Mouse (Mus musculus) spleen, postnatal 14 days (tissue): Measurements from ENCODE around the gene Mapk6.
A peak's percentile ranks its signal among the peaks of the same experiment; 100 is the strongest.

ENCODE experiments used
- DNase-seq, 2 experiments: peaks; one replicate each; pipeline ENCODE4 v3.0.0; 2021 to 2022; ENCODE audit warnings: low spot score in 2 of 2

Gene Mapk6

DNA sequence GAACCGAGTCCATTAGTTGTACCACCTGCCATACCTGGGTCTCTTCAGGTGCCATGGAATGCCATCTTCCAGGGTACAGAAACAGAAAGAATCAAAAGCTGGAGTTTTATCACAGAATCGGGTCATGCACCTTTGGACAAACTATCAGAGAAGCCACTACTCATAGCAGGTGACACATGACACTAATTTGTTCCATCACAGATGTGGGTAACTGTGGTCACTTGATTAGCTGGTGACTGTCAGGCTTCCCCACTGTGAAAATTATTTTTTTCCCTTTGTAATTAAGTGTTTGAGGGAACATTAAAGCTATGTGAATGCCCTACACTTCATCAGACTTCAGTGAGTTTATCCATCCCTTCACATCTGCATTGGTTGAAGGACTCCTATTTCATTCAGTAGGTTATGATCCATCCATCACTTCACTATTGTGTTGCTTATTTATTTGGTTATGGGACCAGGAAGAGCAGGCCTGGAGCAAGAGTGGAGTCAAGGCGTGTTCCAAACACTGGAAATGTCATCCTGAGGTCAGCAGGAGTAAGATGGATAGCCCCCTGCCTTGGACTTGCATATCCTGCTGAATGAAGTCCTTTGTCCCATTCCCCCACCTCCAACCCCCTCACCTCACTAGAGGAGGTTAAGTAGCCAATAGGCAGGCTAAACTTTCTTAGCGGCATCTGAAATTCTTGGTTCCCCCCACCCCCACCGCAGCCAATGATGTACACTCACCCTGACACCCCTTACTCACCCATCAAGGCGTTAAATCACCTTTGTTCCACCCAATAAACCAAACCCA lies 14.7 kb upstream of the Mapk6 start:
- DNase-seq, result no peak

GRCm38 (mm10) chr9:75423683-75424082 lies 13.9 kb upstream of the Mapk6 start:
- no peak for DNase-seq

DNA sequence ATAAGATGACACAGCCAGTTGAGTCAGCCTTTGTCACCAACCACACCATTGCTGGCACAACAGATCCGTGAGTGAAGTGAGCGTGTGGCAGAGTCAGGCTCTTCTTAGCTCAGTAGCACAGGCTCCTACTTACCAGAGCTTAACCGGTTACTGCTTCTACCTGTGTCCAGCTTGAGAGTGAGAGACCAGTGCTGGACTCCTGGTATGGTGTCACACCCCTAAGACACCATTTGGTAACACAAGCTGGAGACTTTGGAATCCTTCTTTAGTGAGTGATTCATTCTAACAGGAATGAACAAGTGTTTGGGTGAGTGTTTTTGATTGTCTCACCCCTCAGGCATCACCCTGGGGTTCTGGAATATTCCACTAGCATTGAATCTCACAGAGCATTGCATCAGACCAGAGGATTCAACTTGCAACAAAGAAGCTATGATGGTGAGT lies 12.5 kb upstream of the Mapk6 start:
- no peak for DNase-seq

GRCm38 (mm10) chr9:75414204-75414603 lies 4.4 kb upstream of the Mapk6 start:
- DNase-seq, result peak in 1 of 2 experiments; percentile 18

- no peak for DNase-seq
Measured at GRCm38 (mm10) chr9:75413206-75413605, 3.4 kb upstream of the Mapk6 start.

DNA sequence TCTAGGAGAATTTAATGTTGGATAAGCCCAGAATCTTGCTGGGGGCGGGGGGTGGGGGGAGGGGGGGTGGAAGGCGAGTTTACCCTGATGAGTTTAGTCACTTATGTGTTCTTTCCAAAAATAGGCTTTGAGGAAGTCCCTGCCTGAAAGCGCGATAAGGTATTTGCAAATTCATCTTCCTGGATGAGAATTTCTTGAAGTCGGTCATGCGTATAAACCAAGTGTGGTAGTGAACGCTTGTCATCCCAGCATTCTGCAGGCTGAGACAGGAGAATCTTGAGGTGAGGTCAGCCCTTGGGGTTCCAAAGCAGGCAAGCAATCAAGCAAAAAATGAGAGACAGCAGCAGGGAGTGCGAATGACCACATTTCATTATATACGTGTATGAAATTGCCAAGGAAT lies 1.8 kb upstream of the Mapk6 start:
- DNase-seq, result no peak

- DNase-seq, result no peak
Measured at GRCm38 (mm10) chr9:75410868-75411487, 1.2 kb upstream of the Mapk6 start.

DNA sequence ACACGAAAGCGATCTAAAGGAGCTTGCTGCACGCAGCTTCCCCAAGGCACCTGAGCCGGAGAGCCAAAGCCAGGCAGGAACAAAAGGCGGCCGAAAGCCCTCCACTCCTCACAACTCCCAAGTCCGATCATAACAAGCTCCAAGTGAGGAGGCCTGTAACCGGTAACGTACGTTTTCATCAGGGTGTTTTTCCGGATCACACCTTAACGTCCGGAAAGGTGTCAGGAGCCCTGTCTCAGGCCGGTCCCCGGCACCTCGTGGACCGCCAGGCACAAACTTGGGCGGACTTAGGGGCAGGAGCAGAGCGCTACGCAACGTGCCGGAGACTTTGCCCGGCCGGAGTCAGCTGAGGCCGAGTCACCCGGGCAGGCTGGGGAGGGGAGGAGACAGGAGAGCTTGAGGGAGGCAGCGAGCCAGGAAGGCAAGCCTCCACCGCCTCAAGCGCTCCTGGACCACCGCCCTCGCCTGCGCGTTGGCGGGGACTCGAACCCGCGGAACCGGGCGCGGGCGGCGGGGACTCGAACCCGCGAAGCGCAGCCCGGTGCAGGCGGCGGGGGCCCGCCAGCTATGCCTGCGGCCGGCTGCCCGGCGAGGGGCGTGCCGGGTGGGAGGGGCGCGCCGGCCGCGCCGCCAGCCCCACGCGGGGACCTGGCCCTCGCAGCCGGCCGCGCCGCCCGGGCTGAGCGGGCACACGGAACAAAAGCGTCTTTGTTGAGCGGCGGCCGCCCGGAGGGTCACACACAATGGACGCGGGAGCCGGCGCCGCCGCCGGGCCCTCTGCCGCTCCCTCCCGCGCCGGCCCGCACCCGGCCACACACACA lies 564 bp downstream of the Mapk6 start:
- peak; percentile 40 for DNase-seq

- DNase-seq, result no peak
Measured at GRCm38 (mm10) chr9:75408204-75408826, 1.5 kb downstream of the Mapk6 start.

GRCm38 (mm10) chr9:75407803-75408202 lies 2.0 kb downstream of the Mapk6 start:
- DNase-seq, result no peak

DNA sequence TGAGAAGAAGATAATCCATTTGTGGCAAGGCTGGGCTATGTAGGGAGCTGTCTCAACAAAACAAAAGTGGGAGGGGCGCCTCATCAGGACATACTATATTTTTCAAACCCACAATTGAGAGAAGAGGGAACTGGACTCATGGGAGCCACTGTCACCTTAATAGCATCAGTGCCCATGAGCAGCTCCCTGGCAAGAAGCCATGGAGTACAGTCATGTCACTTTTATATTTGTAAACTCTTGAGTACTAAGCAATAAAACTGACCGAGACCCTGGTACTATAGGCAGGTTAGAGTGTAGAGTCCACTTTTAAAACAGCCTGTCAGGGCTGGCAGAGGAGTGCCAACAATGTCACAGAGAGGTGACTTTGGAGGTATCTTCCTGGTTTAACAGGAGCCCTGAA lies 3.7 kb downstream of the Mapk6 start:
- DNase-seq, result no peak

DNA sequence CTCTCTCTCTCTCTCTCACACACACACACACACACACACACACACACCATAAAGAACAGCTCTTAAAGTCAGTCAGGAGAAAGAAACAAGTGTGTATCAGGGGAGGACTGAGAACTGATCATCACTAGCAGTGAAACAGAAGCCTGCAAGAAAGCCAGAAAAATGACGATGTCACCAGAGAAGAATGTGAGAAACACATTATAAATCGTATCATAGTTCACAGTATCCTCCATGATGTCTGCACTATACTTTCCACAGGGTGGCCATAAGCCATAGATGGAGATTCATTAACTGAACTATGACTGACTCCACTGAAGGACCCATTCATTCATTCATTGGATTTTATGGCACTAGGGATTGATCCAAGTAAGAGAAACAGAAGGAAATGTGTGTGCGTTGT lies 6.3 kb downstream of the Mapk6 start:
- DNase-seq, result no peak

- DNase-seq, result no peak
Measured at GRCm38 (mm10) chr9:75401593-75402504, 8.0 kb downstream of the Mapk6 start.

- DNase-seq, result no peak
Measured at GRCm38 (mm10) chr9:75400639-75401038, 9.2 kb downstream of the Mapk6 start.

GRCm38 (mm10) chr9:75399069-75399468 lies 10.7 kb downstream of the Mapk6 start:
- no peak for DNase-seq

DNA sequence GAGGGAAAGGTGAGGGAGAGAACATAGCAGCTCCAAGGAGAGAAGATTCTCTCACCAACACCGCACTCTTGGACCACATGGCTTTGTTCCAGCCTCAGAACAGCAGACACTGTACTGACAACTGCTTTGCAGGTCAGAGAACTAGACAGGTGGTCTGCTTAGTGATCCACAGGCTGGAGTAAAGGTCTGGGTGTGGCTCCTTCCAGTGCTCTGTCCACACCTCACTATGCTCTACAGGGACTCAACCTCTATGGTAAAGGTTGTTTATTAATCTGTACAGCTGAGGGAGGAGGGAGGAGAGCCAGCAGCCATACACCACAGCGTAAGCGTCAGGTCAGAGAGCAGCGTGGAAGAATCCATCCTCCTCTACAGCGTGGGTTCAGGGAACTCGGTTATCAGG lies 13.8 kb downstream of the Mapk6 start:
- no peak for DNase-seq

DNA sequence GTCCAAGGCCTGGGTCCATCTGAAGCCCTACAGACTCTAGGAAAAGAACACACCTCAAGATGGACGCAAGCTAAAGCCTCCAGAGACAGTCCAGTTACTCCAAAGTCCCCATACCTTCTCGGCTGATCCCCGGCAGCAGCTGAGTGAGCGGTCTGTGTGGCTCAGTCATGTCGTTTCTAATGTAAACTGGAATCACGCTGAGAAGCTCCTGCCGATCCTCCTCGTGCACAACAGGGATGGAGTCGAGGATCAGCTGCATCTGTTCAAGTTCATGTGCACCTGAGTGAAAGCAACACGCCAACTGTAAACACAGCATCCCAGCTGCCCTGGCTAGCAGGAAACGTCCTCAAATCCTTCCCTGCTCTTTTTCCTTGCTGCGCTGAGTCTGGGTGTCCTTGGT lies 16.6 kb downstream of the Mapk6 start:
- no peak for DNase-seq

DNA sequence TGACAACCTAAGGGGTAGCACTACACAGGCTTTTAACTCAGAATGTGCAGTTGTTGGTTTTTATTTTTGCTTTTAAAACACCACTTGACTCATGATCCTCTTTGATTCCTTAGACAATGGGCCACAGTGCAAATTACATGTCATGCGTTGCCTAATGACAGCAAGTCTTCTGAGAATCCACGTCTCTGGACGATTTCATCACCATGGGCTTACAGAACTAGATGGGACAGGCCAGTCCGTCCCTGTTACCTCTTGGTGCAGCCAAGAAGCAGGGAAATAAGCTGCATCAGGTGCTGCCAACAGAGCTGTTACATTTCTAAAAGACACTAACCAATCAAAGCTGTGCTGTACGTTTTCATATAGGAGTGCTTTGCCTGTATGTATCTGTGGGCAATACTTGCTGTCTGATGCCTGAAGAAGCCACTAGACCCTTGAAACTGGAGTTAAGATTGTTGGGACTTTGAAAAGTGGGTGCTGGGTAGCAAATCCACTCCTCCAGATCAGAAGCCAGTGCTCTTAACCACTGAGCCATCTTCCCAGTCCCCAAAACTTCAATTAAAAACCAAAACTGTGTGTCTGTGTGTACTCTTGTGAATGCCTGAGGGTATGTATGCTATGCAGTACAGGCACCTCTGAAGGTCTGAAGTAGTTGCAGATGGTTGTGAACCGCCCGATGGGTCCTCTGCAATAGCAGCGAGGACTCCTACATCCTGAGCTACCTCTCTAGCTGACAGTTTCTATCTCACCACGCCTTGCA lies 24.4 kb downstream of the Mapk6 start:
- DNase-seq, result no peak

DNA sequence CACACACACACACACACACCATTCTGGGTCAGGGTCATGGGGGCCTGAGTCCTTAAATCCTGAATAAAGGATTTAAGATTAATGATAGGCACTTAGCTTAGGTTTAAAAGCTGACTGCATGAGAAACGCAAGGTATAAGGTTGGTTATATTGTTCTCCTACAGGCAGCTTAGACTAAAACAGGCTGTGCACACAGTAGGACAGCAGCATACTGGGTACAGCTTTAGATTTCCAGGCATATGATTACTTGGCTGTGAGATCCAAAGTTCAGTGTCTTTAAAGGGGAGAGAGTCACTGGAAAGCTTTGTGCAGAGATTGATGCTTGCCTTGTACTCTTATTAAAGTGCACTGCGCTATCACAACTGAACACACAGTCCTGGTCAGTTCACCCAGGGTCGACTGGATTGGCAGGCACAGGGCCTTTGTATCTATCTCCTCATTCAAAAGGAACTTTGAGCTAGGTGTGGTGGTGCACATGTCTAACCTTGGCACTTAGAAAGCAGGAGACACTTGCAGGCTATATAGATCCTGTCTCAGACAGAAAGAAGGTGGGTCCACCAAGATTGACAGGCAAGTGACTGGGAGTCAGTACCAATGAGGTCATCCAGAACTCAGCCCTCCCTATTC lies 25.4 kb downstream of the Mapk6 start:
- no peak for DNase-seq

GRCm38 (mm10) chr9:75383785-75384184 lies 26.0 kb downstream of the Mapk6 start:
- DNase-seq, result no peak
